ENCODE assay signal across 8 mouse cellular contexts in the genomic region with DNA sequence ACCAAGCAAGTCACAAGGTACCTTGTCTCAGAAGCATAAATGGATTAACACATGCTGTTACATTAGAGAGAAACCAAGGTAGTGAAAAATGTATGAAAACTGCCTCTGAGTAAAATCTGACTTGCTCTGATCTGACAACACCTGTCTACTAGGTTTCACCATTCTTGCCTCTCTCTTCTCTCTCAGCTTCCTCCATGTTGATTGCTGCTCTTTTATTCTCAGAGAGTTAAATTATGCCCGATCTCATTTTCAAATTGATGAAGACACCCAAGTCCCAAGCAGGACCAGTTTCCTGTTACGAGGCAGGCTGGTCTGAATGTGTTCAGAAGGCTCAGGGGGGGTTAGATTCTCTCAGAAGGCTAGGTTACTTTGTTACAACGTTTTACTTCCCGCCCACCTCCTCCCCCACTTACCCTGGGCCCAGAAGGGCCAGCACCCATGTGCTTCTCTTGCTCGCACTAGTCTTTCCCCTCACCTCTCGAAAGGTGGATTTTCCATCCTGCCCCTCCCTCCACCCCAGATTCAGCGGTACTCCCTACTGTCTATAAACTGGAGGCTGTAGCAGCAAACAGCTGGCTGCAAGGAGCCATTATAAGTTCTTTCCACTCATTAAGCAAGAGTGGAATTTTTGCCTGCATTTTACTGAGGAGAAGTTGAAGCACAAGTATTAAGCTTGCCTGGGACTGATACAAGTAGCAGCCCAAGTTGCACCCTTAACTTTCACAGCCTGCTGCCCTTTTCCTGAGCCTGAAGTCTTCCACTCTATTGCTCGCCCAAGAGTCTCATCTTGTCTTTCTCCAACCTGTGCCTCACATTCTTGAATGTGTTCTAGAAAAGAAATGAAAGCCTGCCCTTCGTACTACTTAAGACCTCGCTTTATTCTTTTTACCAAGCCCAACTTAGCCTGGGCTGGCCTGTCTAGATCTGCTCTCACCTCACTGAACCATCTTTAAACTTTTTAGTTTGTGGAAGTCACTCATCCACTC. TPM values are rescaled to one million over a fixed set of nuclear protein-coding genes. Genes with fewer than 3 reads are reported as not detected.
DNase-seq lines count a peak whose midpoint lies in the region; ATAC-seq and TF ChIP-seq lines count a peak whose summit lies in the region.

No protein-coding gene starts in this region.

- no peaks in the 10 kb centered on the region for H3K36me3 ChIP-seq in heart, embryonic 10.5 days
- H3K36me3 ChIP-seq in embryonic facial prominence, embryonic 11.5 days (replicated peaks; ENCODE audit: control insufficient read depth, insufficient read depth, low read depth, low read length), result no peaks in the 10 kb centered on the region
- H3K36me3 ChIP-seq in intestine, embryonic 15.5 days, result no peaks in the 10 kb centered on the region
- no peaks in the 10 kb centered on the region for H3K36me3 ChIP-seq in midbrain, postnatal 0 days (ENCODE audit: insufficient read depth, low read length)

- DNase-seq in heart, embryonic 10.5 days (ENCODE audit: low spot score), result no peak
- no peak for DNase-seq in heart, postnatal 14 days
- DNase-seq in embryonic facial prominence, embryonic 11.5 days (ENCODE audit: low spot score), result no peak
- no peak for DNase-seq in midbrain, postnatal 0 days (ENCODE audit: low spot score)
- no peak for DNase-seq in gastrocnemius, postnatal 10 days
- no peak for DNase-seq in left cerebral cortex, postnatal 36 days (ENCODE audit: low spot score in 2 of 2)
- DNase-seq in layer of hippocampus, adult 9-11 months, result no peak

- intact Hi-C loops in heart, postnatal 14 days (cut with DNase I), result loop anchor here (5.0 kb wide), 1 partner anchor 72 kb away; a partner anchor contains a TSS
- intact Hi-C loops in left cerebral cortex, postnatal 36 days (cut with DNase I), result loop anchor here (5.0 kb wide), 1 partner anchor 67 kb away; no protein-coding TSS in a partner anchor

- H3K27me3 ChIP-seq in heart, embryonic 10.5 days (ENCODE audit: insufficient read depth, poor library complexity, severe bottlenecking), result no peaks in the 10 kb centered on the region
- H3K27me3 ChIP-seq in embryonic facial prominence, embryonic 11.5 days (ENCODE audit: control insufficient read depth, insufficient read depth, low read length), result no peaks in the 10 kb centered on the region
- no peaks in the 10 kb centered on the region for H3K27me3 ChIP-seq in intestine, embryonic 15.5 days (replicated peaks)
- no peaks in the 10 kb centered on the region for H3K27me3 ChIP-seq in midbrain, postnatal 0 days (ENCODE audit: insufficient read depth, low read length)

- ATAC-seq in embryonic facial prominence, embryonic 11.5 days (replicated peaks; ENCODE audit: insufficient number of reproducible peaks, low FRiP score, low TSS enrichment, low read depth), result no peak
- no peak for ATAC-seq in intestine, embryonic 15.5 days
- ATAC-seq in midbrain, postnatal 0 days (ENCODE audit: low FRiP score), result no peak

- H3K9ac ChIP-seq in embryonic facial prominence, embryonic 11.5 days (replicated peaks; ENCODE audit: low read length), result peak overlapping the region; percentile 99
- peak overlapping the region; percentile 95 for H3K9ac ChIP-seq in intestine, embryonic 15.5 days
- peak overlapping the region; percentile 86 for H3K9ac ChIP-seq in midbrain, postnatal 0 days (replicated peaks; ENCODE audit: low read length, poor library complexity, severe bottlenecking)

- 61% methylated on average over 10 of the region's 10 CpGs for WGBS in heart, embryonic 10.5 days
- 52% methylated on average over 10 of the region's 10 CpGs for WGBS in embryonic facial prominence, embryonic 11.5 days
- 58% methylated on average over 10 of the region's 10 CpGs for WGBS in intestine, embryonic 15.5 days
- 45% methylated on average over 10 of the region's 10 CpGs for WGBS in midbrain, postnatal 0 days

- H3K27ac ChIP-seq in heart, embryonic 10.5 days, result peak overlapping the region; percentile 100
- no peak overlapping the region for H3K27ac ChIP-seq in embryonic facial prominence, embryonic 11.5 days (replicated peaks; ENCODE audit: low read depth, low read length)
- H3K27ac ChIP-seq in intestine, embryonic 15.5 days, result no peak overlapping the region
- no peak overlapping the region for H3K27ac ChIP-seq in midbrain, postnatal 0 days (ENCODE audit: low read depth, low read length)

- H3K4me3 ChIP-seq in heart, embryonic 10.5 days, result peak overlapping the region; percentile 97
- peak overlapping the region; percentile 98 for H3K4me3 ChIP-seq in embryonic facial prominence, embryonic 11.5 days (ENCODE audit: low read depth, low read length)
- peak overlapping the region; percentile 98 for H3K4me3 ChIP-seq in intestine, embryonic 15.5 days (replicated peaks)
- H3K4me3 ChIP-seq in midbrain, postnatal 0 days (ENCODE audit: low read depth, low read length), result peak overlapping the region; percentile 97

- H3K9me3 ChIP-seq in heart, embryonic 10.5 days, result no peaks in the 10 kb centered on the region
- no peaks in the 10 kb centered on the region for H3K9me3 ChIP-seq in embryonic facial prominence, embryonic 11.5 days (replicated peaks; ENCODE audit: control insufficient read depth, low read length)
- H3K9me3 ChIP-seq in intestine, embryonic 15.5 days, result no peaks in the 10 kb centered on the region
- H3K9me3 ChIP-seq in midbrain, postnatal 0 days (ENCODE audit: low read length), result no peaks in the 10 kb centered on the region

- H3K4me1 ChIP-seq in heart, embryonic 10.5 days, result peaks cover 21% of the 10 kb centered on the region
- peaks cover 3% of the 10 kb centered on the region; the same call in 1 of the 2 replicates for H3K4me1 ChIP-seq in embryonic facial prominence, embryonic 11.5 days (ENCODE audit: control insufficient read depth, insufficient read depth, low read length)
- H3K4me1 ChIP-seq in intestine, embryonic 15.5 days (replicated peaks), result peaks cover 16% of the 10 kb centered on the region
- H3K4me1 ChIP-seq in midbrain, postnatal 0 days (ENCODE audit: insufficient read depth, low read length), result no peaks in the 10 kb centered on the region

- peak overlapping the region; percentile 84 for H3K4me2 ChIP-seq in embryonic facial prominence, embryonic 11.5 days (ENCODE audit: low read depth, low read length)
- peak overlapping the region; percentile 85 for H3K4me2 ChIP-seq in intestine, embryonic 15.5 days (replicated peaks)
- H3K4me2 ChIP-seq in midbrain, postnatal 0 days (ENCODE audit: low read depth, low read length, poor library complexity, severe bottlenecking), result peak overlapping the region; percentile 92

- TF ChIP-seq CTCF in midbrain, postnatal 0 days (IDR thresholded peaks at IDR 0.05), result no peak

RNA-seq across cellular contexts. Expression of a gene that starts 1.2 kb away (rescaled TPM):
- polyA plus RNA-seq in heart, embryonic 10.5 days (2016; fragmentation: Nextera tagmentation; extraction: Ambion mirVana), result 15.9 and 19.1 TPM in 2 replicates
- 1 to 10 TPM; 3.8 to 4.1 TPM for total RNA-seq in heart, postnatal 14 days (2021)
- 23.1 and 24.6 TPM in 2 replicates for polyA plus RNA-seq in embryonic facial prominence, embryonic 11.5 days (2014; fragmentation: Nextera tagmentation; extraction: Ambion mirVana)
- 14.4 and 15.9 TPM in 2 replicates for polyA plus RNA-seq in intestine, embryonic 15.5 days (2015; fragmentation: Nextera tagmentation; extraction: Ambion mirVana)
- total RNA-seq in midbrain, postnatal 0 days (2014; rRNA removed), result 8.3 and 11.2 TPM in 2 replicates
- 3.4 and 4.1 TPM in 2 replicates for polyA plus RNA-seq in midbrain, postnatal 0 days (2015; fragmentation: Nextera tagmentation; extraction: Ambion mirVana)
- total RNA-seq in gastrocnemius, postnatal 10 days (2021), result 1 to 10 TPM; 5.0 to 5.8 TPM
- 1 to 10 TPM; 4.2 to 4.5 TPM for total RNA-seq in left cerebral cortex, postnatal 36 days (2021)

RNA-seq across cellular contexts. Expression of a gene that starts 57.1 kb away (rescaled TPM):
- 0.26 and 0.62 TPM in 2 replicates for polyA plus RNA-seq in heart, embryonic 10.5 days (2016; fragmentation: Nextera tagmentation; extraction: Ambion mirVana)
- total RNA-seq in heart, postnatal 14 days (2021), result not detected
- polyA plus RNA-seq in embryonic facial prominence, embryonic 11.5 days (2014; fragmentation: Nextera tagmentation; extraction: Ambion mirVana), result 0.20 and 0.74 TPM in 2 replicates
- polyA plus RNA-seq in intestine, embryonic 15.5 days (2015; fragmentation: Nextera tagmentation; extraction: Ambion mirVana), result 0.19 and 0.24 TPM in 2 replicates
- total RNA-seq in midbrain, postnatal 0 days (2014; rRNA removed), result not detected in 2 replicates
- polyA plus RNA-seq in midbrain, postnatal 0 days (2015; fragmentation: Nextera tagmentation; extraction: Ambion mirVana), result 0.10 and 0.17 TPM in 2 replicates
- total RNA-seq in gastrocnemius, postnatal 10 days (2021), result not detected
- not detected for total RNA-seq in left cerebral cortex, postnatal 36 days (2021)
